Mouse (Mus musculus): ENCODE data around the gene Gm9736. TPM values are rescaled to one million over a fixed set of nuclear protein-coding genes. Genes with fewer than 3 reads are reported as not detected.
"Not testable (repeated sequence)": the region's sequence is repeated elsewhere in the genome, so short reads cannot be mapped to it uniquely, and the experiment has no call there.

Gene Gm9736
- total RNA-seq, 2 experiments from 2014 or later, result not detected

DNA sequence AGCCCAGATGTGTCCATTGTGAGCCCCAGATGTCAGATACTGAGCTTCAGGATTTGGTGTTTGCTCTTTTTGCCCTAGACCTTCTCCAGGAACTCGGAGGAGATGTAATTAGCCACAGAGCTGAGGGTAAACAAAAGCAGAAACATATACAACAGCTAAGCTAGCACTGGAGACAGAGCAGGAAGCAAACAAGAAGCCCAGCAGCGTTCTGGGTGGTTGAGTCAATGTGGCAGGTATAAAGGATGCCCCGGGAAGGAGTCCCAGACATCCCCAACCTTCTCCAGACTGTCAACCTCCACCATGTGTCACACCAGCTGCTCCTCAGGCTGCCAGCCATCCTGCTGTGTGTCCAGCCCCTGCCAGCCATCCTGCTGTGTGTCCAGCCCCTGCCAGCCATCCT lies 25.0 kb downstream of the Gm9736 start, which contains the start of gene Gm10100:
TSS of gene Gm10100 (plus strand) at position 301 of the 400 bp plus-strand sequence.
- no peak for DNase-seq

DNA sequence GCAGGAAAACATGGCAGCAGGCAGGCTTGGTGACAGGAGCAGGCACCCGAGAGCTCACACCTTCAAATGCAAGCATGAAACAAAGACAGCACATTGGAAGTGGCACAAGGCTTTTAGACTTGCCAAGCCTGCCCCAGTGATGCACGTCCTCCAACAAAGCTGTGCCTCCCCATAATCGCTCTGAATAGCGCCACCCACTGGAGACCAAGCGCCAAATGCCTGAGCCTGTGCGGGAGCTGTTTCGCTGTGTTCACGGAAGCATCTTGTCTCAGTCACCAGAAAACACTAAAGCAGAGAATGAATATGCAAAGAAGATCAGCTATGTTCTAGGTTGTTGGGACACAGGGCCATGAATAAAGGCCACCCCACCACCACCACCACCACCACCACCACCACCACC lies 26.3 kb downstream of the Gm9736 start:
- no peak for DNase-seq

DNA sequence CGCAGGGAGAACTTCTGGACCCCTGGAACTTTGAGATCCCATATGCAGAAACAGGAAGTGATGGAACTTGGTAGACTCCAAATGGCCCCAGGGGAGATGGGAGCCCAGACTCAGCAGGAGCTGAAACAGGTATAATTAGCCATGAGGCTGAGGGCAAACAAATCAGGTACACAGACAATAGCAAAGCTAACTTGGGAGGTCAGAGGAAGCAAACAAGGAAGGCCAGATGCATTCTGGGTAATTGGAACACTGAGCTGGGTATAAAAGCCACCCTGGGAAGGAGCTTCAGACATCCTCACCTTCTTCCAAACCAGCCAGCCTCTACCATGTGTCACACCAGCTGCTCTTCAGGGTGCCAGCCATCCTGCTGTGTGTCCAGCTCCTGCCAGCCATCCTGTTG lies 30.9 kb downstream of the Gm9736 start, which contains the start of gene Krtap12-1:
TSS of gene Krtap12-1 (plus strand) at position 301 of the 400 bp plus-strand sequence.
- not testable (repeated sequence) for DNase-seq

DNA sequence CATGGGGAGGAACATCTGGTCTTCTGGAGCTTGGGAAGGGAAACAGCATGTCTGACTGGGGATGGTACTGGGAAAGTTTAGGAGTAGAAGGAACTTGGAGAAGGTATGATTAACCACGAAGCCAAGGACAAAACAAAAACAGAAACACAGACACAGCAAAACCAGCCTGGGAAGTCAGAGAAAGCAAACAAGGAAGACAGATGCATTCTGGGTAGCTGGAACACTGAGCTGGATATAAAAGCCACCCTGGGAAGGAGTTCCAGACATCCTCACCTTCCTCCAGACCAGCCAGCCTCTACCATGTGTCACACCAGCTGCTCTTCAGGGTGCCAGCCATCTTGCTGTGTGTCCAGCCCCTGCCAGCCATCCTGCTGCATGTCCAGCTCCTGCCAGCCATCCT lies 35.6 kb downstream of the Gm9736 start, which contains the start of gene Gm10142:
TSS of gene Gm10142 (plus strand) at position 301 of the 400 bp plus-strand sequence.
- DNase-seq, result no peak

DNA sequence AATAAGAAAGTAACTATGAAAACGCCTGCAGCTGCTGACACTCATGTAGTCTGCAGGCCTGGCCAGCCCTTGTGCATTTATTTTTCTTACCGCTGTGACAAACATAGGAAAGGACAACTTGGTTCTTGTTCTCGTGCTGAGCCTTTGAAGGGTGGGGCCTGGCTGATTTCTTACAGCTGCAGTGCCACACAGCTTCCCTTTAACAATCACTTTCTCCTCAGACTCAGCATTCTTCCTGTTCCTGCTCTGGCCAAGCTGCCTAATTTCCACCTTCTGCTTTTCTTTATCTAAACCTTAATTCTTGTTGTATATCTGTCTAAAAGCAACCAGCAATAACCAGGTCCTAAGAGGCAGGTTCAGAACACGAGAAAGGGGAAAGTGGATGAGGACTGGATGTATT lies 37.4 kb downstream of the Gm9736 start:
- DNase-seq, result no peak

DNA sequence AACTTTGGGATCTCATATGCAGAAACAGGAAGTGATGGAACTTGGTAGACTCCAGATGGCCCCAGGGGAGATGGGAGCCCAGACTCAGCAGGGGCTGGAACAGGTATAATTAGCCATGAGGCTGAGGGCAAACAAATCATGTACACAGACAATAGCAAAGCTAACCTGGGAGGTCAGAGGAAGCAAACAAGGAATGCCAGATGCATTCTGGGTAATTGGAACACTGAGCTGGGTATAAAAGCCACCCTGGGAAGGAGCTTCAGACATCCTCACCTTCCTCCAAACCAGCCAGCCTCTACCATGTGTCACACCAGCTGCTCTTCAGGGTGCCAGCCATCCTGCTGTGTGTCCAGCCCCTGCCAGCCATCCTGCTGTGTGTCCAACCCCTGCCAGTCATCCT lies 40.0 kb downstream of the Gm9736 start, which contains the start of gene Gm10024:
TSS of gene Gm10024 (plus strand) at position 301 of the 400 bp plus-strand sequence.
- DNase-seq, result not testable (repeated sequence)

DNA sequence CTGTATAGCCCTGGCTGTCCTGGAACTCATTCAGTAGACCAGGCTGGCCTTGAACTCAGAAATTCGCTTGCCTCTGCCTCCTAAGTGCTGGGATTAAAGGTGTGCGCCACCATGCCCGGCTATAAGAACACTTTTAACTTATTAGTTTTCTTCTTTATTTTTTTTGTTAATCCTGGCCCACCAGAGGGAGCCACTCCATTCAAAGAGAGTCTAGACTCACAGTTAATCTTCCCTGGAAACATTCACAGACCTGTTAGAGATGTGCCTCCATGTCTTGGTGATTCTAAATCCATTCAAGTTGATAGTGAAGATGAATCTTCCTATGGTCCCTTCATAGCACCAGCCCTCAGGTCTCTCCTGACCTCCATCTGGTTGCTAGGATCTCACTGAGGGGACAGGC lies 41.3 kb downstream of the Gm9736 start:
- DNase-seq, result no peak

DNA sequence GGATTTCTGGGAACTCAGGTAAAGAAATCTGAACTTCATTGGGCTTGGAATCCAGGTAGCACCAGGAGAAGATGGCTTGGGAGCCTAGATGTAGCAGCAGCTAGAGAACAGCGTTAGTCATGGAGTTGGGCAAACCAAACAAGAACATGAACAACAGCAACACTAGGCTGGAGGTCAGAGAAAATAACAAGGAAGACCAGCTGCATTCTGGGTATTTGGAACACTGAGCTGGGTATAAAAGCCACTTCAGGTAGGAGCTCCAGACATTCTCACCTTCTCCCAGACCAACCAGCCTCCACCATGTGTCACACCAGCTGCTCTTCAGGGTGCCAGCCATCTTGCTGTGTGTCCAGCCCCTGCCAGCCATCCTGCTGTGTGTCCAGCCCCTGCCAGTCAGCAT lies 44.8 kb downstream of the Gm9736 start, which contains the start of gene Gm10272:
TSS of gene Gm10272 (plus strand) at position 301 of the 400 bp plus-strand sequence.
- DNase-seq, result no peak

Other genes starting within 250 kb of the Gm9736 start
- gene Fam207a, start 235.6 kb downstream of the Gm9736 start, total RNA-seq (2021), result 10 to 100 TPM; 12.6 to 13.2 TPM
- gene Itgb2, start 221.1 kb downstream of the Gm9736 start, total RNA-seq (2021), result 1 to 10 TPM; 2.0 to 2.5 TPM
- 100 to 1,000 TPM; 113 to 119 TPM for gene Pttg1ip, start 169.6 kb downstream of the Gm9736 start, total RNA-seq (2021)
- 10 to 100 TPM; 90.9 to 97.9 TPM for gene Sumo3, start 145.3 kb downstream of the Gm9736 start, total RNA-seq (2021)
- 10 to 100 TPM; 15.9 to 20.8 TPM for gene Gm49325, start 145.2 kb downstream of the Gm9736 start, total RNA-seq (2021)
- gene Ube2g2, start 129.1 kb downstream of the Gm9736 start, total RNA-seq (2021), result 10 to 100 TPM; 56.1 to 63.8 TPM
- gene Tspear, start 64.8 kb downstream of the Gm9736 start, total RNA-seq (2021), result not detected
- not detected for gene Gm19402, start 60.6 kb downstream of the Gm9736 start, total RNA-seq (2021)
- not detected for gene Gm9508, start 54.1 kb downstream of the Gm9736 start, total RNA-seq (2021)
- gene Gm10272, start 44.7 kb downstream of the Gm9736 start, total RNA-seq (2021), result not detected
- gene Gm10024, start 39.9 kb downstream of the Gm9736 start, total RNA-seq (2021), result not detected
- not detected for gene Gm10142, start 35.5 kb downstream of the Gm9736 start, total RNA-seq (2021)
- not detected for gene Krtap12-1, start 30.8 kb downstream of the Gm9736 start, total RNA-seq (2021)
- not detected for gene Gm10100, start 24.9 kb downstream of the Gm9736 start, total RNA-seq (2021)
- gene Gm18596, start 8.7 kb downstream of the Gm9736 start, total RNA-seq (2021), result not detected
- gene Gm3233, start 8.3 kb upstream of the Gm9736 start, total RNA-seq (2021), result not detected
- not detected for gene Gm3238, start 20.0 kb upstream of the Gm9736 start, total RNA-seq (2021)
- gene Gm7138, start 25.6 kb upstream of the Gm9736 start, total RNA-seq (2021), result not detected
- not detected for gene Gm3250, start 31.2 kb upstream of the Gm9736 start, total RNA-seq (2021)
- gene Gm7137, start 36.8 kb upstream of the Gm9736 start, total RNA-seq (2021), result not detected
- not detected for gene Gm9639, start 43.7 kb upstream of the Gm9736 start, total RNA-seq (2021)
- not detected for gene Gm19668, start 47.8 kb upstream of the Gm9736 start, total RNA-seq (2021)
- not detected for gene Gm9507, start 60.5 kb upstream of the Gm9736 start, total RNA-seq (2021)
- not detected for gene Gm2696, start 63.3 kb upstream of the Gm9736 start, total RNA-seq (2021)
- not detected for gene Krtap10-4, start 75.7 kb upstream of the Gm9736 start, total RNA-seq (2021)
- not detected for gene Krtap10-10, start 84.6 kb upstream of the Gm9736 start, total RNA-seq (2021)
- gene Gm36176, start 95.4 kb upstream of the Gm9736 start, total RNA-seq (2021), result not detected
- not detected for gene Gm10318, start 101.5 kb upstream of the Gm9736 start, total RNA-seq (2021)
- not detected for gene Gm3285, start 110.6 kb upstream of the Gm9736 start, total RNA-seq (2021)
- gene Lrrc3, start 151.2 kb upstream of the Gm9736 start, total RNA-seq (2021), result 1 to 10 TPM; 1.6 to 1.8 TPM
- gene Trpm2, start 219.2 kb upstream of the Gm9736 start, total RNA-seq (2021), result 1 to 10 TPM in 1 of 2 experiments, under 1 TPM in 1; 0.33 to 1.0 TPM
- 10 to 100 TPM; 10.5 to 12.6 TPM for gene 1810043G02Rik, start 227.2 kb upstream of the Gm9736 start, total RNA-seq (2021)

Data from heart, postnatal 4 days (tissue).